Mouse (Mus musculus) midbrain, embryonic 14.5 days (tissue): ENCODE data around the gene Col20a1. TPM values are rescaled to one million over a fixed set of nuclear protein-coding genes. Genes with fewer than 3 reads are reported as not detected.

Experiments
- ATAC-seq: fragments of 200-750 bp; cut with Nextera tagmentation; 2 replicates; pipeline ENCODE4 v1.8.0; 2017; ENCODE audit warnings: moderate number of reproducible peaks, moderate library complexity; ENCODE audit not compliant: low FRiP score, low TSS enrichment
- DNase-seq: peaks from one replicate; pipeline ENCODE4 v3.0.0-alpha.2; 2015
- H3K27ac ChIP-seq: fragments of 300-500 bp; sonication (generic); replicated peaks from 2 replicates; pipeline ENCODE4 v1.5.1; 2014; ENCODE audit warnings: mild to moderate bottlenecking, low read depth, low read length, moderate library complexity
- H3K27me3 ChIP-seq: fragments of 300-500 bp; sonication (generic); 2 replicates; pipeline ENCODE4 v1.6.1; 2014; ENCODE audit warnings: low read length, control low read depth, mixed read lengths; ENCODE audit not compliant: control insufficient read depth, insufficient read depth
- H3K36me3 ChIP-seq: fragments of 300-500 bp; sonication (generic); 2 replicates; pipeline ENCODE4 v1.6.1; 2014; ENCODE audit warnings: low read length, control low read depth; ENCODE audit not compliant: control insufficient read depth, insufficient read depth
- H3K4me1 ChIP-seq: fragments of 300-500 bp; sonication (generic); 2 replicates; pipeline ENCODE4 v1.6.1; 2014; ENCODE audit warnings: mild to moderate bottlenecking, antibody characterized with exemption, low read length, control low read depth; ENCODE audit not compliant: control insufficient read depth, insufficient read depth
- H3K4me2 ChIP-seq: fragments of 300-500 bp; sonication (generic); 2 replicates; pipeline ENCODE4 v1.6.1; 2014; ENCODE audit warnings: mild to moderate bottlenecking, low read length, moderate library complexity
- H3K4me3 ChIP-seq: fragments of 300-500 bp; sonication (generic); replicated peaks from 2 replicates; pipeline ENCODE4 v1.5.1; 2014; ENCODE audit warnings: low read depth, low read length
- H3K9ac ChIP-seq: fragments of 300-500 bp; sonication (generic); replicated peaks from 2 replicates; pipeline ENCODE4 v1.6.1; 2014; ENCODE audit warnings: mild to moderate bottlenecking, low read length, moderate library complexity
- H3K9me3 ChIP-seq: fragments of 300-500 bp; sonication (generic); 2 replicates; pipeline ENCODE4 v1.6.1; 2016; ENCODE audit warnings: low read length, control low read depth, mixed read lengths; ENCODE audit not compliant: control insufficient read depth
- WGBS: fragments of 180-500 bp; shearing (Covaris S2); extraction: QIAGEN DNeasy Blood & Tissue Kit; methylation state at CpG from one replicate; pipeline ENCODE4 v1.1.7; 2014; 5-methylcytosine and 5-hydroxymethylcytosine counted together
- polyA plus RNA-seq: library from polyadenylated mRNA; unstranded; fragments of >200 nt; fragmentation: Nextera tagmentation; extraction: Ambion mirVana; gene quantifications from 2 replicates; pipeline ENCODE4 v1.2.1, GENCODE M21; 2014

The Col20a1 gene
- polyA plus RNA-seq, 1 experiment from 2014 or later = 0.16 TPM

DNA sequence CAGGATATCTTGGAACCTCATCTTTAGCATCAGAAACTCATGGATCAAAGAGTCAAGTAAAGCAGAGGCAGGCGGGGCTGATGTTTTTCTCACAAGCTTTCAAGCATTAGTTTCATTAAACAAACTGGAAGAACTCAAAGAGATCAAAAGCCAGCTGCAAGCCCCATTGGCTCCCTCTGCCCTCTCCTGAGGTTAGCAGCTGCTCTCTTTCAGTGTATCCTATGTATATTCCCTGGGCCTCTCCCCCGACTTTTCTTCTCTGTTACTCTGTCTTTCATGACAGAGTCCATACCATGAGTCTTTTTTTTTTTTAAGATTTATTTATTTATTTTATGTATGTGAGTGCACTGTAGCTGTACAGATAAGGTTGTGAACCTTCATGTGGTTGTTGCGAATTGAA lies 26.1 kb upstream of the Col20a1 start:
- Histone ChIP-seq H3K4me1 (0 out of 2 replicates have a peak, but pooled peaks cover under 1% of the 10 kb centered on the region), H3K36me3 (no peaks in the 10 kb centered on the region), H3K27ac (no peak overlapping the region), H3K9ac (no peak overlapping the region), H3K4me2 (no peak overlapping the region), H3K9me3 (no peaks in the 10 kb centered on the region), H3K4me3 (no peak overlapping the region), H3K27me3 (no peaks in the 10 kb centered on the region)
- no peak for ATAC-seq
- DNase-seq = no peak
- 81% methylated on average over 3 of the region's 3 CpGs for WGBS

DNA sequence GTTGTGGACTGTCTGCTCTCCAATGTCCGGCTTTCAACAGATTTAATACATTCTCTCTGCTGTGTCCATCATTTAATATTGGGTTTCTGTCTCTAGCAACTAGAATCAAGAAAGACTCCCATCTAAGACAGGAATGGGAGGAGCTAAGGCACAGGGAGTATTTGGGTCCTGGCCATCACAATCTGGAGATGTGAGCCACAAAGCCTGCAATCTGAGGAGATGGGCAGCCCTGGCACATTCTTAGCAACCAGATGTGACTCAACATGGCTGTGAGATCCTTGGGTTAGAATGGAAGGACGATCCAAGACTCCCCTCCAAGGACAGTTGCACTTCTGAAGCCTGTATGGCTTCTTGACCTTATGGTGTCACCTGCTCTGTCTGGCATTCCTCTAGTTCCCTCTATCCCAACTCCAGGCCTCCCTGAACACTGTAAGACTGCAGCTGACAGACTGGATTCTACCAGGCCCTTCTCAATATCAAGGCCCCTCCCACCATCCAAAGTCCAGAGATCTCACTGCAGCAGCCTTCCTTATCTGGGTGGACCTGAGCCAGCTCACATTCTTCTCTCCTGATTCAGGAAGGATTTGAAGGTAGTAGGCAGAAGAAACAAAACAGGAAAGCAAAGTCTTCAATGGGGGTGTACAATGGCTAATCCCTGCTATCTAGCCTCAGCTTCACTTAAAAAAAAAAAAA lies 23.6 kb upstream of the Col20a1 start:
- Histone ChIP-seq H3K27ac (no peak overlapping the region), H3K27me3 (no peaks in the 10 kb centered on the region), H3K4me3 (no peak overlapping the region), H3K36me3 (no peaks in the 10 kb centered on the region), H3K9ac (no peak overlapping the region), H3K9me3 (no peaks in the 10 kb centered on the region), H3K4me2 (no peak overlapping the region), H3K4me1 (peaks cover 6% of the 10 kb centered on the region)
- 77% methylated on average over 2 of the region's 2 CpGs for WGBS
- DNase-seq (no peak), ATAC-seq (no peak)

DNA sequence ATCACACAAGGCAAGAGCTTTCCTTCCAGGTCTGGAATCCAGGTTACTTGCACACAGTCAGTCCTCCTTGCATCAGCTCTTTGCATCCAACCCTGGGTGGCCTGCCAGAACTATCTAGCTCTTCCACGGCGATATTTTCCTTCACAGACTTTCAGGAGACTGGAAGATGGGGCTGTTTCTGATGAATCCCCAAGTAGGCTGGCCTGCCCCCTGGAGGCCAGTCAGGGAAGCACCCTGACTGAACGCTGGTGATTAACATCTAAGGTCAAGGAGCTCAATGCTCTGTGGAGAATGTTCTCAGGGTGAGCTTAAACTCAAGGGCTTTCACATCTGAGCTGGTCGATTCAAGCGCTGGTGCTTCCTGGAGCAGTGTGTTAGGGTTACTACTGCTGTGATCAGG lies 22.4 kb upstream of the Col20a1 start:
- H3K4me3 ChIP-seq = no peak overlapping the region
- H3K27me3 ChIP-seq = no peaks in the 10 kb centered on the region
- no peak overlapping the region; the same call in 1 of the 2 replicates for H3K9ac ChIP-seq
- H3K9me3 ChIP-seq = no peaks in the 10 kb centered on the region
- no peak overlapping the region for H3K4me2 ChIP-seq
- 3% methylated on average over 5 of the region's 5 CpGs for WGBS
- H3K36me3 ChIP-seq = no peaks in the 10 kb centered on the region
- H3K27ac ChIP-seq = no peak overlapping the region
- ATAC-seq (no peak), DNase-seq (peak; percentile 84)
- H3K4me1 ChIP-seq = peaks cover 10% of the 10 kb centered on the region

DNA sequence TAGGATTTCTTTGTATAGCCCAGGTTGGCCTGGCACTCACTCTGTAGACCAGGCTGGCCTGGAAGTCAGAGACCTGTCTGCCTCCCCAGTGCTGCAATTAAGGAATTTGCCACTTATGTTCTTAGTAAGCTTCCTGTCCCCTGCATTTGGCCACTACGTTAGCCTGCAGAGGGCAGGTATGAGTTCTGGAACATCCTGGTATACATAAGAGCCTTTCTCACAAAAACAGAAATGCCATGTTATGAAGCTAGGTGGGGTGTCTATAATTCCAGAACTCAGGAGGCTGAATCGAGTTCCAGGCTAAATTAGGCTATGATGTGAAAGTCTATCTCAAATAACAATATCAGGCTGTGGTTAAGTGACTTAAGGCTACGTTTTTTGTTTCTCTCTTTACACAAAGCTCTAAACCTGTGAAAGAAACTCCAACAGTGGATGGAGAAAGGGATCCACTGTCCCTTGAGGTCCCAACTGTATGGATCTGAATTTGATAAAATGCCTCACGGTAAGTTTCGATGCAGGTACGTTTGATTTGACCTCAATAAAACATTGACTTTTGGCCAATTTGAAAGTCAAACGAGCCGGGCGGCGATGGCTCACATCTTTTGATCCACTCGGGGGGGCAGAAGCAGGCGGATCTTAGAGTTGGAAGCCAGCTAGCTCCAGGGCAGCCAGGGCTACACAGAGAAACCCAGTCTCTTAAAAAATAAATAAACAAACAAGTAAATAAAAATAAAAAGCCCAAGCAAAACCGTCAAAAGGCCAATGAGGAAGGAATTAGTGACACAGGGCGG lies 20.0 kb upstream of the Col20a1 start:
- WGBS = 14% methylated on average over 14 of the region's 14 CpGs
- Histone ChIP-seq H3K4me3 (peak overlapping the region; percentile 76), H3K27ac (peak overlapping the region; percentile 80), H3K4me1 (peaks cover 10% of the 10 kb centered on the region), H3K9ac (peak overlapping the region; percentile 88), H3K9me3 (no peaks in the 10 kb centered on the region), H3K4me2 (peak overlapping the region; percentile 87), H3K36me3 (peaks cover 8% of the 10 kb centered on the region), H3K27me3 (no peaks in the 10 kb centered on the region)
- peak; percentile 59 for DNase-seq
- no peak for ATAC-seq

DNA sequence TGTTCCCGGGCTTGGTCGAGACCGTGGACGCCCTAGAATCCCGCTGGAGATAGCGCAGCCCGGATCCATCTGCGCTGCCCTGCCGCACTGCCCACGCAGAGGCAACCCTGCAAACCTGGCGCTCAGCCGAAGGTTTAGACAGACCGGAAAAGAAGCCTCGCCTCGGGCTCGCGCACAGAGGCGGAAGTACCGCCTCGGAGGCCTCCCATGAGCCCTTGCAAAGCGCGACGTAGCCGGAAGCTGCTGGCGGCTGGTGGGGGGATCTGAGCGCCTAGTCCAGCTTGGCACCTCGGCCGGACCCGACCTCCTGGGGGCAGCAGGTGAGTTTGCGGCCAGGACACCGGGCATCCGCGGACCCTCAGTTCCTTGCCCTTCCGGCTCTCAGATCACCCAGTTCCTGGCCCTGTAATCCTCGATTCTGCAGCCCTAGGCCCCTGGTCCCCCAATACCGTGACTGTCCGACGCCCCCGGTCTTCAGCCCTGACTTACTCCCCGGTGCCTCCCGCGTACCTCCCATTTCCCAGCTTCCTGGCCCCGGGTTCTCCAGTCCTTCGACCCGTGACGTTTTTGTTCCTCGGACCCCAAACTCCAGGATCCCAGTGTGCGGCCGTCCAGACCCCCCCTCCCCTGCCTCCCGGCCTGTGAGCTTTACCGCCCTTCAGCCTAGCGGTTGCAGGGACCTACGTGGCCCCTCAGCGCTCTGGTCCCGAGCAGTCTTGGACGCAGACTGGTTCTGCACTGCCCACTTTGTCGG lies 19.1 kb upstream of the Col20a1 start, which contains the start of gene Arfgap1:
TSS of gene Arfgap1 (plus strand) at position 216 of the 754 bp plus-strand sequence.
- WGBS = under 1% methylated on average over 57 of the region's 57 CpGs
- ATAC-seq (peak; percentile 87), DNase-seq (peak; percentile 95)

DNA sequence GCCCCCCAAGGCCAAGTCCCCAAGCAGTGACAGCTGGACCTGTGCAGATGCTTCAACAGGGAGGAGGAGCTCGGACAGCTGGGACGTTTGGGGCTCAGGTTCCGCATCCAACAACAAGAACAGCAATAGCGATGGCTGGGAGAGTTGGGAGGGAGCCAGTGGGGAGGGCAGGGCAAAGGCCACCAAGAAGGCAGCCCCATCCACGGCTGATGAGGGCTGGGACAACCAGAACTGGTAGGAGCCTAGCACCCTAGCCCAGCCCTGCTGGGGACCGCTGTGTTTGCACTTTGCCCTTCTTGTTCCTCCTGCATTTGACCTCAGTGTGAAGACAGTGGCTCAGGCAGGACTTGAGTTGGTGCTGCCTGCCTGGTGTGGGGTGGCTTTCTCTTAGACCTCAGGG lies 5.2 kb upstream of the Col20a1 start:
- H3K4me2 ChIP-seq = no peak overlapping the region
- ATAC-seq (no peak), DNase-seq (no peak)
- no peaks in the 10 kb centered on the region for H3K9me3 ChIP-seq
- H3K27ac ChIP-seq = no peak overlapping the region
- peaks cover 78% of the 10 kb centered on the region for H3K36me3 ChIP-seq
- H3K4me3 ChIP-seq = no peak overlapping the region
- H3K9ac ChIP-seq = no peak overlapping the region
- no peaks in the 10 kb centered on the region for H3K4me1 ChIP-seq
- no peaks in the 10 kb centered on the region for H3K27me3 ChIP-seq
- 85% methylated on average over 6 of the region's 6 CpGs for WGBS

More for the DNA sequence above, 19.1 kb upstream of the Col20a1 start, which contains the start of gene Arfgap1:
- Histone ChIP-seq H3K27ac (peak within 1 kb of the TSS; percentile 80), H3K4me3 (peak within 1 kb of the TSS; percentile 76), H3K4me1 (peaks cover 10% of the 10 kb centered on the region), H3K9me3 (no peaks in the 10 kb centered on the region), H3K9ac (peak within 1 kb of the TSS; percentile 88), H3K27me3 (no peaks in the 10 kb centered on the region), H3K4me2 (peak within 1 kb of the TSS; percentile 87), H3K36me3 (peaks cover 17% of the 10 kb centered on the region)

DNA sequence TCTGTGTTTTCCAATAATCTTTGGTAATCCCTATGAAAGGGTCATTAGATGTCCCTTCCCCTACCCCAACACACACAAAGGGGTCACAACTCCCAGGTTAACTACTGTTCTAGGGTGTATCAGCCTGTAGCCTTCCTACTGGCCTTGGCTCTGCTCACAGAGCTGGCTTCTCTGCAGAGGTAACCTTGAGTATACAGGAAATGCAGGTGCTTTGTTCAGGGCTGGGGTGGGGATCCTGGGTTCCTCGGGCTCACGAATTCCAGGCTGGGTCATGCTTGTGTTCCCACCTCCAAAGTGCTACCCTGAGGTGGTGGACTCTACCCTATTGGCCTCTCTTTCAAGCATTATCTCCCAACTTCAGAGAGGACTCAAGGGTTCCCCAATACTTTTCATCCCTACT lies 700 bp upstream of the Col20a1 start:
- Histone ChIP-seq H3K9ac (no peak overlapping the region), H3K36me3 (peaks cover 33% of the 10 kb centered on the region), H3K4me3 (no peak overlapping the region), H3K27me3 (no peaks in the 10 kb centered on the region), H3K9me3 (no peaks in the 10 kb centered on the region), H3K27ac (no peak overlapping the region), H3K4me2 (no peak overlapping the region), H3K4me1 (peaks cover 10% of the 10 kb centered on the region; the same call in 1 of the 2 replicates)
- ATAC-seq (no peak), DNase-seq (no peak)
- 80% methylated on average over 2 of the region's 2 CpGs for WGBS

DNA sequence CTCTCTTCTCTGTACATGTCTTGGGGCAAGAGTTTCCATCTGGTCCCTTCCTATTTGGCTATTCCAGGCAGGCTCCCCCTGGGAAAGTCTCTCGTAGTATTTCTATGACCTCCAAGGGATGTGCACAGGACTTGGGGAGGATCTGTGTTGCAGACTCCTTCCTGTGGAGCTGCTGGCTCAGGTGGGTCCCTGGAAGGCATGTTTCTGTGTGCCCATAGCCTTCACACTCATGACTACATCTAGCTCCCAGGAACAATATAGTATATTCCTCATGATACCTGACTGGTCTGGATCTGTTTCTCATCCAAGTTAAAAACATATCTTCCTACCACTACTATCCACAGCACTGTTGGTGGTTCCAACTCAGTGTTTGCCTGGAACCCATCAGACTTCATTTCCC lies 666 bp downstream of the Col20a1 start:
- ATAC-seq (no peak), DNase-seq (no peak)
- peaks cover 19% of the 10 kb centered on the region for H3K36me3 ChIP-seq
- 58% methylated on average over 1 of the region's 1 CpGs for WGBS
- H3K9ac ChIP-seq = no peak overlapping the region
- H3K27ac ChIP-seq = no peak overlapping the region
- peaks cover 10% of the 10 kb centered on the region; the same call in 1 of the 2 replicates for H3K4me1 ChIP-seq
- no peaks in the 10 kb centered on the region for H3K27me3 ChIP-seq
- H3K9me3 ChIP-seq = no peaks in the 10 kb centered on the region
- no peak overlapping the region for H3K4me2 ChIP-seq
- no peak overlapping the region for H3K4me3 ChIP-seq
